Mouse (Mus musculus) kidney, embryonic 16.5 days (tissue): Measurements from ENCODE around the gene Exoc4. TPM values are rescaled to one million over a fixed set of nuclear protein-coding genes. Genes with fewer than 3 reads are reported as not detected.
A peak's percentile ranks its signal among the peaks of the same experiment; 100 is the strongest.

Source experiments
- ATAC-seq: fragments of 200-750 bp; cut with Nextera tagmentation; 2 replicates; pipeline ENCODE4 v1.8.0; 2017; ENCODE audit warnings: moderate TSS enrichment; ENCODE audit not compliant: low FRiP score, low TSS enrichment
- H3K27ac ChIP-seq: fragments of 300-500 bp; sonication (generic); 2 replicates; pipeline ENCODE4 v1.5.1; 2014; ENCODE audit warnings: low read length
- H3K27me3 ChIP-seq: fragments of 300-500 bp; sonication (generic); 2 replicates; pipeline ENCODE4 v1.6.1; 2014; ENCODE audit warnings: low read length, control low read depth, mixed read lengths; ENCODE audit not compliant: insufficient read depth
- H3K36me3 ChIP-seq: fragments of 300-500 bp; sonication (generic); 2 replicates; pipeline ENCODE4 v1.6.1; 2014; ENCODE audit warnings: low read length, control low read depth, mixed read lengths; ENCODE audit not compliant: insufficient read depth
- H3K4me1 ChIP-seq: fragments of 300-500 bp; sonication (generic); 2 replicates; pipeline ENCODE4 v1.6.1; 2014; ENCODE audit warnings: low read length, control low read depth, mixed read lengths; ENCODE audit not compliant: insufficient read depth
- H3K4me2 ChIP-seq: fragments of 300-500 bp; sonication (generic); replicated peaks from 2 replicates; pipeline ENCODE4 v1.6.1; 2014; ENCODE audit warnings: low read depth, low read length
- H3K4me3 ChIP-seq: fragments of 300-500 bp; sonication (generic); 2 replicates; pipeline ENCODE4 v1.5.1; 2014; ENCODE audit warnings: mild to moderate bottlenecking, low read length
- H3K9ac ChIP-seq: fragments of 300-500 bp; sonication (generic); replicated peaks from 2 replicates; pipeline ENCODE4 v1.6.1; 2014; ENCODE audit warnings: low read length
- H3K9me3 ChIP-seq: fragments of 300-500 bp; sonication (generic); 2 replicates; pipeline ENCODE4 v1.6.1; 2016; ENCODE audit warnings: low read length, control low read depth
- WGBS: fragments of 180-500 bp; shearing (Covaris S2); extraction: QIAGEN DNeasy Blood & Tissue Kit; methylation state at CpG from one replicate; pipeline ENCODE4 v1.1.7; 2014; 5-methylcytosine and 5-hydroxymethylcytosine counted together
- polyA plus RNA-seq: library from polyadenylated mRNA; unstranded; fragments of >200 nt; fragmentation: Nextera tagmentation; extraction: Ambion mirVana; gene quantifications from 2 replicates; pipeline ENCODE4 v1.2.1, GENCODE M21; 2015

The Exoc4 gene
- polyA plus RNA-seq, 1 experiment from 2014 or later: 39.4 TPM

- Histone ChIP-seq H3K4me1 (0 out of 2 replicates have a peak, but pooled peaks cover 3% of the 10 kb centered on the region), H3K4me3 (no peak overlapping the region), H3K4me2 (no peak overlapping the region), H3K27ac (no peak overlapping the region), H3K27me3 (no peaks in the 10 kb centered on the region), H3K9me3 (no peaks in the 10 kb centered on the region), H3K9ac (no peak overlapping the region), H3K36me3 (no peaks in the 10 kb centered on the region)
- no peak for ATAC-seq
- 78% methylated on average over 9 of the region's 9 CpGs for WGBS
These were observed 733.8 kb downstream of the Exoc4 start for GRCm38 (mm10) chr6:33982709-33983108.

GRCm38 (mm10) chr6:33987132-33987531 is 738.2 kb downstream of the Exoc4 start:
- H3K27me3 ChIP-seq: no peaks in the 10 kb centered on the region
- 75% methylated on average over 5 of the region's 5 CpGs for WGBS
- H3K9me3 ChIP-seq: no peaks in the 10 kb centered on the region
- no peaks in the 10 kb centered on the region for H3K36me3 ChIP-seq
- no peak for ATAC-seq
- no peak overlapping the region for H3K27ac ChIP-seq
- H3K4me1 ChIP-seq: no peaks in the 10 kb centered on the region
- no peak overlapping the region for H3K4me3 ChIP-seq
- no peak overlapping the region for H3K4me2 ChIP-seq
- H3K9ac ChIP-seq: no peak overlapping the region

- H3K36me3 ChIP-seq: no peaks in the 10 kb centered on the region
- H3K4me2 ChIP-seq: no peak overlapping the region
- no peaks in the 10 kb centered on the region for H3K27me3 ChIP-seq
- H3K27ac ChIP-seq: no peak overlapping the region
- no peak for ATAC-seq
- H3K4me3 ChIP-seq: no peak overlapping the region
- WGBS: 52% methylated on average over 24 of the region's 24 CpGs
- no peaks in the 10 kb centered on the region for H3K9me3 ChIP-seq
- no peaks in the 10 kb centered on the region for H3K4me1 ChIP-seq
- no peak overlapping the region for H3K9ac ChIP-seq
These were observed 743.5 kb downstream of the Exoc4 start for GRCm38 (mm10) chr6:33992213-33993034.

GRCm38 (mm10) chr6:33993842-33994241 is 745.0 kb downstream of the Exoc4 start:
- Histone ChIP-seq H3K36me3 (no peaks in the 10 kb centered on the region), H3K9me3 (no peaks in the 10 kb centered on the region), H3K27ac (no peak overlapping the region), H3K9ac (no peak overlapping the region), H3K4me3 (no peak overlapping the region), H3K27me3 (no peaks in the 10 kb centered on the region), H3K4me1 (no peaks in the 10 kb centered on the region), H3K4me2 (no peak overlapping the region)
- no peak for ATAC-seq
- 75% methylated on average over 6 of the region's 6 CpGs for WGBS

GRCm38 (mm10) chr6:33998590-33998989 is 749.7 kb downstream of the Exoc4 start:
- H3K9ac ChIP-seq: no peak overlapping the region
- H3K4me3 ChIP-seq: no peak overlapping the region
- no peaks in the 10 kb centered on the region for H3K27me3 ChIP-seq
- WGBS: 35% methylated on average over 4 of the region's 4 CpGs
- no peaks in the 10 kb centered on the region for H3K36me3 ChIP-seq
- no peak overlapping the region for H3K27ac ChIP-seq
- H3K9me3 ChIP-seq: 0 out of 2 replicates have a peak, but pooled peaks cover 3% of the 10 kb centered on the region
- peak; percentile 82 for ATAC-seq
- no peaks in the 10 kb centered on the region for H3K4me1 ChIP-seq
- H3K4me2 ChIP-seq: no peak overlapping the region

- Histone ChIP-seq H3K27me3 (no peaks in the 10 kb centered on the region), H3K9me3 (0 out of 2 replicates have a peak, but pooled peaks cover 3% of the 10 kb centered on the region), H3K4me2 (no peak overlapping the region), H3K4me3 (no peak overlapping the region), H3K9ac (no peak overlapping the region), H3K4me1 (no peaks in the 10 kb centered on the region), H3K36me3 (no peaks in the 10 kb centered on the region), H3K27ac (no peak overlapping the region)
- no peak for ATAC-seq
- WGBS: 40% methylated on average over 7 of the region's 7 CpGs
These were observed 750.6 kb downstream of the Exoc4 start for GRCm38 (mm10) chr6:33999530-33999929.

- 0 out of 2 replicates have a peak, but pooled peaks cover 3% of the 10 kb centered on the region for H3K9me3 ChIP-seq
- H3K9ac ChIP-seq: no peak overlapping the region
- no peak overlapping the region for H3K4me3 ChIP-seq
- H3K27me3 ChIP-seq: no peaks in the 10 kb centered on the region
- no peak for ATAC-seq
- no peak overlapping the region for H3K4me2 ChIP-seq
- H3K27ac ChIP-seq: no peak overlapping the region
- no peaks in the 10 kb centered on the region for H3K36me3 ChIP-seq
- WGBS: 87% methylated on average over 7 of the region's 7 CpGs
- H3K4me1 ChIP-seq: no peaks in the 10 kb centered on the region
These were observed 751.8 kb downstream of the Exoc4 start for GRCm38 (mm10) chr6:34000644-34001043.

- Histone ChIP-seq H3K4me3 (no peak overlapping the region), H3K36me3 (no peaks in the 10 kb centered on the region), H3K27ac (no peak overlapping the region), H3K4me1 (no peaks in the 10 kb centered on the region), H3K9me3 (0 out of 2 replicates have a peak, but pooled peaks cover 3% of the 10 kb centered on the region), H3K4me2 (no peak overlapping the region), H3K27me3 (no peaks in the 10 kb centered on the region), H3K9ac (no peak overlapping the region)
- WGBS: 22% methylated on average over 1 of the region's 1 CpGs
- ATAC-seq: no peak
These were observed 754.1 kb downstream of the Exoc4 start for GRCm38 (mm10) chr6:34003033-34003432.

GRCm38 (mm10) chr6:34013469-34013868 is 764.6 kb downstream of the Exoc4 start:
- Histone ChIP-seq H3K4me1 (no peaks in the 10 kb centered on the region), H3K27me3 (no peaks in the 10 kb centered on the region), H3K4me2 (no peak overlapping the region), H3K9me3 (peaks cover 3% of the 10 kb centered on the region; the same call in 1 of the 2 replicates), H3K36me3 (no peaks in the 10 kb centered on the region), H3K4me3 (no peak overlapping the region), H3K9ac (no peak overlapping the region), H3K27ac (no peak overlapping the region)
- WGBS: 78% methylated on average over 6 of the region's 6 CpGs
- ATAC-seq: no peak
